Mouse (Mus musculus) brain, embryonic 14.5 days (tissue): ENCODE measurements at regions not wholly inside any gene's neighbourhood (a gene's known extent, or its start where the extent isn't known, plus 50 kb on each side); places are given as distances from the start of the nearest gene placed in this dataset.

Experiments
- CTCF ChIP-seq: fragments of 200-500 bp; IDR thresholded peaks from 2 replicates; pipeline ENCODE4 v1.5.1; 2012; ENCODE audit warnings: inconsistent platforms, mild to moderate bottlenecking, moderate library complexity, borderline replicate concordance; ENCODE audit not compliant: insufficient read depth, insufficient read length; ENCODE audit errors: extremely low read depth
- POLR2A ChIP-seq: fragments of 200-500 bp; IDR thresholded peaks from 2 replicates; pipeline ENCODE4 v1.6.1; 2012; ENCODE audit warnings: mild to moderate bottlenecking, inconsistent platforms, borderline replicate concordance; ENCODE audit not compliant: poor library complexity, insufficient read depth, insufficient read length, severe bottlenecking; ENCODE audit errors: extremely low read depth

GRCm38 (mm10) chr9:101464727-101465427, 213.3 kb upstream of the Ppp2r3a start:
- TF ChIP-seq POLR2A (no peak), CTCF (no peak)
